In genomic region chr6:135083991-135084502, GRCm38 (mm10) we compare ENCODE assay signal across 30 mouse cellular contexts. TPM values are rescaled to one million over a fixed set of nuclear protein-coding genes. Genes with fewer than 3 reads are reported as not detected.
DNase-seq lines count a peak whose midpoint lies in the region; TF ChIP-seq lines count a peak whose summit lies in the region.
"Had no signal": no experiment of that assay in that cellular context is flagged by ENCODE, and none has a peak within 500 bp of the region (broad histone marks: within the 10 kb centered on the region; RNA-seq: fewer than 3 reads in every experiment).

No protein-coding gene starts in this region.

- no peak for TF ChIP-seq POLR2A in ES-Bruce4 (IDR thresholded peaks at IDR 0.05; ENCODE audit: insufficient read depth, low read length)

- peak overlapping the region; percentile 58 for H3K4me3 ChIP-seq in ES-Bruce4 (ENCODE audit: low read depth, low read length)
- H3K4me3 ChIP-seq: heart, embryonic 10.5 days; heart, embryonic 13.5 days had no signal

- no peak overlapping the region for H3K9ac ChIP-seq in ES-Bruce4 (ENCODE audit: low read depth, poor library complexity, severe bottlenecking)
- H3K9ac ChIP-seq: forebrain, postnatal 0 days; heart, embryonic 13.5 days; hindbrain, embryonic 14.5 days had no signal

- TF ChIP-seq EP300 in ES-Bruce4 (IDR thresholded peaks at IDR 0.05; ENCODE audit: insufficient read depth, low read depth, low read length), result no peak

- TF ChIP-seq CTCF in ES-Bruce4 (IDR thresholded peaks at IDR 0.05; ENCODE audit: low read depth, low read length), result no peak

- H3K4me1 ChIP-seq in ES-Bruce4 (ENCODE audit: control insufficient read depth, insufficient read depth, low read length), result no peaks in the 10 kb centered on the region

- no peak overlapping the region for H3K27ac ChIP-seq in ES-Bruce4 (ENCODE audit: insufficient read depth, low read length)
- H3K27ac ChIP-seq: heart, embryonic 10.5 days; heart, embryonic 13.5 days; hindbrain, embryonic 14.5 days; hindbrain, postnatal 0 days had no signal

- H3K27me3 ChIP-seq in ES-Bruce4 (ENCODE audit: control insufficient read depth, insufficient read depth, low read length, poor library complexity, severe bottlenecking), result no peaks in the 10 kb centered on the region
- H3K27me3 ChIP-seq: CH12.LX; heart, embryonic 13.5 days had no signal

- no peaks in the 10 kb centered on the region for H3K9me3 ChIP-seq in ES-Bruce4 (replicated peaks; ENCODE audit: control insufficient read depth, insufficient read depth, low read length, poor library complexity, severe bottlenecking)
- H3K9me3 ChIP-seq: heart, embryonic 10.5 days; heart, embryonic 13.5 days had no signal

- peak; percentile 66 for DNase-seq in 3T3-L1 (ENCODE audit: low read depth, low spot score)
- DNase-seq in NIH3T3 (ENCODE audit: low read depth), result peak; percentile 41
- DNase-seq in ZHBTc4 (ENCODE audit: low read depth, low spot score), result peak; percentile 65
- no peak for DNase-seq in thymus, postnatal 0 days (ENCODE audit: low spot score)
- no peak for DNase-seq in thymus, postnatal 10 days (ENCODE audit: low spot score in 2 of 2)
- DNase-seq in left cerebral cortex, adult 11 months (ENCODE audit: low spot score), result no peak
- DNase-seq in neural tube, embryonic 10.5 days (ENCODE audit: extremely low spot score, low spot score), result no peak
- DNase-seq: adrenal gland, postnatal 10 days; adrenal gland, postnatal 36 days; cerebellum, adult 18-20 months; cerebellum, adult 9-10 months; cerebellum, postnatal 14 days; forebrain, postnatal 0 days; gastrocnemius, postnatal 25 days; heart, adult 18-20 months; heart, postnatal 14 days; heart, postnatal 4 days; kidney, adult 18-20 months had no signal

- no peaks in the 10 kb centered on the region for H3K36me3 ChIP-seq in ES-Bruce4 (ENCODE audit: control insufficient read depth, insufficient read depth, low read length, poor library complexity, severe bottlenecking)

RNA-seq across cellular contexts. Expression of gene Gprc5a, which starts 18.6 kb away (rescaled TPM):
- polyA plus RNA-seq in ES-Bruce4 (2011; ENCODE audit: insufficient read depth, insufficient read length, low read depth, missing spikeins), result 46.0 and 48.4 TPM in 2 replicates
- polyA plus RNA-seq in thymus, postnatal 0 days (2015; fragmentation: Nextera tagmentation; extraction: Ambion mirVana), result 3.7 and 4.6 TPM in 2 replicates

RNA-seq across cellular contexts. Expression of gene Gprc5d, which starts 34.0 kb away (rescaled TPM):
- polyA plus RNA-seq in ES-Bruce4 (2011; ENCODE audit: insufficient read depth, insufficient read length, low read depth, missing spikeins), result not detected in 2 replicates
- 0.10 and 0.24 TPM in 2 replicates for polyA plus RNA-seq in thymus, postnatal 0 days (2015; fragmentation: Nextera tagmentation; extraction: Ambion mirVana)
- polyA plus RNA-seq: embryonic facial prominence, embryonic 11.5 days; forebrain, embryonic 11.5 days; forebrain, embryonic 14.5 days; heart, embryonic 10.5 days; heart, embryonic 13.5 days; heart, embryonic 16.5 days; hindbrain, embryonic 11.5 days; hindbrain, embryonic 14.5 days; hindbrain, postnatal 0 days; inflammation-experienced regulatory T-cells, adult 6 months had no signal

Comparison
In these comparisons a context has a peak if more than half of its experiments do, and no peak if none do; other contexts are left out.
1. DNase-seq: peak in 3T3-L1 (single experiment), NIH3T3 (single experiment) and ZHBTc4 (single experiment); none in thymus, postnatal 0 days (single experiment), thymus, postnatal 10 days (0 of 2), left cerebral cortex, adult 11 months (single experiment) and neural tube, embryonic 10.5 days (single experiment).